Mouse (Mus musculus) c-Kit-positive CD71-positive TER-119-positive erythroid progenitor cells, embryonic 14.5 days (primary cell): ENCODE measurements around the gene Cel.
"Not testable (repeated sequence)": the region's sequence is repeated elsewhere in the genome, so short reads cannot be mapped to it uniquely, and the experiment has no call there.

Experiments used
- DNase-seq: peaks from one replicate; pipeline ENCODE4 v3.0.0-alpha.2; 2013; ENCODE audit warnings: low spot score

Cel gene

DNA sequence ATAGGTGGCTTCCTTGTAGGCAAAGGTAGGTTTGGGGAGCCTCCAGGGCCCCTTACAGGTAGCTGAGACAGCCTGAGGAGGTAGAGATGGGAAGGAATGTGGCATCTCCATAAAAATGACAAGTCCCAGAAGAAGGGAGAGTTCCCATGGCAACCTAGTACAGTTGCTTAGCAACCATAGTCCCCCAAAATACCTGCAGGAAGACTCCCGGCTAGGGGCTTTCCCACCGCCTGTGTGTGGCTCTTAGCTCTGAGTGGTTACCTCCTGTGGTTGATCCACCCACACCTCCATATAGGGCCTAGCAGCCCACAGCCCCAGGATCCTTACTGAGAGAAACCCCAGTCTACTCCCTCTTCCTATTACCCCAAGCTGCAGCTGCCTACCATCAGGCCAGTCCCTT is 45.0 kb downstream of the Cel start:
- no peak for DNase-seq

DNA sequence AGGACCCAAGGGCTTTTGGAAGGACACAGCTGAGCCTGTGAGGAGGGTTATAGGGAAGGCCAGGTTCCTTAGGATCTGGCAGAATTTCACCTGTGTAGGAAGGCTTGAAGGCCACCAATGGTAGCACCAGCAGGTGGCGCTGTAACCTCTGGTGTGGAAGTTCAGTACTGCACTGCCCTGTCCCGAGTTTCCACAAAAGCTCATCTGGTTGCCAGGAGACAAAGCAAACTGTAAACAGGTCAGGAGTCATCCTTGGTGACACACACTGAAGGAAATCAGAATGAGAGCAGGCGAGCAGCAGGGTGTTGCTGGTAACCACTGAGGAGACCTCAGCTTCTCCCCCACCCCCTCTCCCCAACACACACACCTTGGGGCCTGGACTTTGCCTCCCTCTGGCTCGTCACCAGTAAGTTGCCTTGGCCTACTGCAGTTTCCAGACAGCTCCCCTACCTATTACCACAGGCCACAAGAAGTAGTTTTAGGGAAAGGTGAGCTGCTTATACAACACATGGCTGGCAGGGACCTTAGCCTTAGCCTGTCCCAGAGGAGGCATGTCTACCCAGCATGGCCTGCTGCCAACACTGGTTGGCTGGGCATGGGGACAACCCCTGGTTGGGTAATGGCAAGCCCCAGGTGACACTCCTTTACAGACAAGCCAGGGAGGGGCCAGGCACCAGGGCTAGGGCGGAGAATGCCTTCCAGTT is 45.8 kb downstream of the Cel start:
- peak; percentile 74 for DNase-seq

DNA sequence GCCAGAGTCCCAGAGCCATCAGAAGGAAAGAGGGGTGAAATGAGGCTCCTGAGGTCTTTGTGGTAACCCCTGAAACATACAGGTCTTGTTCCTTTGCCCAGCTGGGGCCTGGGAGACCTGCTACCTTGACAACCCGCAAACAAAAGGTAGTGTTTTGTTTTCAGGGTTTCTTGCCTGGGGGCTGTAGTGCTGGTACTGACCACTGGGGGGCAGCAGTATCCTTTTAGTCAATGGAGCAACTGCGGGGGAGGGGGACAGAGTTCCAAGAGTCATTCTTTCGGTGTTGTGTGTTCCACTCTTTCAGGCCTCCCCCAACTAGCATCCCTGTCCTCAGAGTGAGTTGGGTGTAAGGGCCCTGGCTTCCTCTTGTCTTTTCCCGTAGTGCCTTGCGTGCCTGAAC is 48.7 kb downstream of the Cel start:
- DNase-seq: peak; percentile 57

DNA sequence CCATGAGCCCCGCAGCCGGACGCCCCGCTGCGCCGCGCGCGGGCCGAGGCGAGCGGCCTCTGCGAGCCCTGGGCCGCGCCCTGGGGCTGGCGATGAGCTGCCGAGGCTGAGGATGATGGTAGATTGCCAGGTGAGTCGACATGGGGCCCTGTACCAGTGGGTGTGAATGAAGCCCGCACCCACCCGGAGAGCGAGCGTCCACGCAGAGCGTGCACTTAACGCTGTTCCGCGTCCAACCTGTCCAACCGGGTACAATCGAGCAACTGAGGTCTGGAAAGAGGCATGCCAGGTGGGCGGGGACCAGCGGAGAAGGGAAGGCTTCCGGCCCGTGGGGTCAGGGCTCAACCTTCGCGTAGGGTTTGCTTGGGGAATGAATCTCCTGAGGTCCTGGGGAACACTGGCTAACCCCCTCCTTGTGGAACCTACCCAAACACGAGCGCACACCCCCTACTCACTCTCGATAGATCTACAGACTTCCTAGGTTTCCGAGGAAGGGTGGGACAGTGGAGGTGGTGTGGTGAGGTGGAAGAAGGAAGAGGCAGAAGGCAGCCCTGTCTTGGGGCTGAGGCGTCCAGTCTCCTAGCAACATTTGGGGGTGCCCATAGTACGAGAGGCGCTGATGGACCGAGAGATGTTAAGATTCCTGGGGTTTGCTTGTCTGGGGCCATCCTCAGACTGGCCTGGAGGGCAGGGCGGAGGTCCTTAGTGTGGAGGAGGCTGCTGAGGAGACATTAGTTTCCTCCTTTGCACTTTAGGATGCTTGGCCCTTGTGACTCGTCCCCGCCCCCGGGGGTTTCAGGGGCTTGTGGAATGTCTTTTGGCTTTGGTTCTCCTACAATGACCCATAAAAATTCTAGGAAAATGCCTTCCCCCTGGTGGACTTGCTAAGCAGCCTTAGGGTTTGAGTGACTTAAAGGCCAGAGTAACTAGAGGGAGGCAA is 49.5 kb downstream of the Cel start:
- no peak for DNase-seq

DNA sequence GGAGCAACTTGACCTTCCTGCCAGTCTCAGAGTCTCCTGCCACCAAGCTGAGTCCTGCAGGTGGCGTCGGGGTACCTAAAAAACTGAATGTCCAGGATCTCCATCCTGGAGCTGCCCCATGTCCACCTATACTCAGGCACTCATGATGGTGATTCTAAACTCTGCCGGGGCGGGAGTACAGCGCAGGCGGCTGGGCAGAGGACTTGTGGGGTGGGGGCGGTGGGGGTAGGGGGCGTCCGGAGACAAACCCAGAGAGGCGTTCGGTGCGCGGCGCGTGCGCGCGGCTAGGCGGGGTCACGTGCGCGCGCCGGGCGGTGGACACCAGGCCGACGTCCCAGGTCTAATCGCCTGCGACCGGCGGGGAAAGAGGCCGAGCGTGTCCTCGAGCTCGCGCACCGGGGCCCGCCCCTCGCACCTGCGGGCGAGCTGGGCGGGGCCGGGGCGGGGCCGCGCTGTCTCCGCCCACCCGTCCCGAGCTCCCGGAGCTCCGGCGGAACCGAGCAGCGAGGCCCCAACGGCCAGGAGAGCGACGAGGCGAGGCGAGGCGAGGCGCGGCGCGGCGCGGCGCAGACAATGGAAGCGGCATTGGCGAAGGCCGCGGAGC is 50.3 kb downstream of the Cel start, which contains the start of gene Ralgds:
Ralgds (plus strand) TSS at position 328 of the 604 bp plus-strand sequence.
- DNase-seq: no peak

DNA sequence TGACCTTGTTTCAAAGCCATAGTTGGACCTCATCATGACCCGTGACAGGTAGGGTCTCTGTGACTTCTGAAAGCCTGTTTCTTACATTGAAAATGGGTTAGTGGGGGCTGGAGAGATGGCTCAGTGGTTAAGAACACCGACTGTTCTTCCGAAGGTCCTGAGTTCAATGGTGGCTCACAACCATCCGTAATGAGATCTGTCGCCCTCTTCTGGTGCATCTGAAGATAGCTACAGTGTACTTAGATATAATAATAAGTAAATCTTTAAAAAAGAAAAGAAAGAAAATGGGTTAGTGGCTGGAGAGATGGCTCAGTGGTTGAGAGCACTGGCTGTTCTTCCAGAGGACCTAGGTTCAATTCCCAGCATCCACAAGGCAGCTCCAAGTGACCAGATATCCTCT is 51.6 kb downstream of the Cel start:
- DNase-seq: not testable (repeated sequence)

DNA sequence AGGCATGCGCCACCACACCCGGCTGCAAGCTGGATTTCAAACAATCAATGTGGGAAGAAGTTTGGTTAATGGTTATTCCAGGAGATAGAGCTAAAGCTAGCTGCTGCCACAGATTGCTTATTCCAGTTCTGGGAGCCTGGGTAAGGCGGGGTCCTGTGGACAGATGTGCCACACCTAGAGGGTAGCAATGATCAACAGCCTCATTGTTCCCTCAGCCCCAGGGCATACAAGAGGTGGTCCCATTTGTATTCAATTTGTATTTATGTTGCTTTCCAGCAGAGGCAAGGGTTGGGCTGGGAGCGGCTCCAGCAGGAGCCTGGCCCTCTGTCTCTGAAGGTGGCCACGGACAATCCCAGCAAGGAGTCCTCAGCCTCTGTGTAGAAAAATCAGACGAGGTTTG is 56.9 kb downstream of the Cel start:
- no peak for DNase-seq

DNA sequence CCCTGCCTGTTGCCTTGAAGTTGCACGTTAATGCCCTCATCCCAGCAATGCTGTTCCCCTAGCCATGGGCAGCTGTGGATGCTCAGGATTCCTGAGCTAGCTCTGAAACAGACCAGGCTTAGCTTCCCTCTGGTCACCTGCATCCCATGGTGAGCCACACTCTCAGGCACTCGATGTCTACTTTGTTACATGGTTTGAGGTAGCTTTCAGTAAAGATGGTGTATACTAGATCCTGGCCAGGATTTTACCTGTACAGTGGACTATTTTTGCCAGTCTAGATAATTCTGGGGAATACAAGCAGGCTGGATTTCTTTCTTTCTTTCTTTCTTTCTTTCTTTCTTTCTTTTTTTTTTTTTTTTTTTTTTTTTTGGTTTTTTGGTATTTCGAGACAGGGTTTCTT is 57.4 kb downstream of the Cel start, which contains the start of gene Gm10134:
Gm10134 (plus strand) TSS at position 301 of the 400 bp plus-strand sequence.
- DNase-seq: no peak
